Mouse (Mus musculus) stomach, embryonic 16.5 days (tissue): ENCODE measurements around the gene Tgm4. TPM values are rescaled to one million over a fixed set of nuclear protein-coding genes. Genes with fewer than 3 reads are reported as not detected.
A peak's percentile ranks its signal among the peaks of the same experiment; 100 is the strongest.

ENCODE experiments used
- ATAC-seq: fragments of 200-750 bp; cut with Nextera tagmentation; 2 replicates; pipeline ENCODE4 v1.8.0; 2017; ENCODE audit warnings: moderate number of reproducible peaks, moderate TSS enrichment; ENCODE audit not compliant: insufficient read depth, low FRiP score
- H3K27ac ChIP-seq: fragments of 300-500 bp; sonication (generic); 2 replicates; pipeline ENCODE4 v1.5.1; 2014; ENCODE audit warnings: low read length
- H3K27me3 ChIP-seq: fragments of 300-500 bp; sonication (generic); 2 replicates; pipeline ENCODE4 v1.6.1; 2014; ENCODE audit warnings: low read length, control low read depth, mixed read lengths; ENCODE audit not compliant: control insufficient read depth, insufficient read depth
- H3K36me3 ChIP-seq: fragments of 300-500 bp; sonication (generic); 2 replicates; pipeline ENCODE4 v1.6.1; 2014; ENCODE audit warnings: low read length; ENCODE audit not compliant: control insufficient read depth, insufficient read depth
- H3K4me1 ChIP-seq: fragments of 300-500 bp; sonication (generic); 2 replicates; pipeline ENCODE4 v1.6.1; 2014; ENCODE audit warnings: low read length, control low read depth, mixed read lengths; ENCODE audit not compliant: control insufficient read depth, insufficient read depth
- H3K4me2 ChIP-seq: fragments of 300-500 bp; sonication (generic); 2 replicates; pipeline ENCODE4 v1.6.1; 2014; ENCODE audit warnings: low read depth, low read length, mixed read lengths
- H3K4me3 ChIP-seq: fragments of 300-500 bp; sonication (generic); replicated peaks from 2 replicates; pipeline ENCODE4 v1.5.1; 2014; ENCODE audit warnings: mild to moderate bottlenecking, low read length
- H3K9ac ChIP-seq: fragments of 300-500 bp; sonication (generic); 2 replicates; pipeline ENCODE4 v1.6.1; 2014; ENCODE audit warnings: low read length
- H3K9me3 ChIP-seq: fragments of 300-500 bp; sonication (generic); replicated peaks from 2 replicates; pipeline ENCODE4 v1.6.1; 2016; ENCODE audit warnings: low read length, control low read depth; ENCODE audit not compliant: control insufficient read depth
- WGBS: fragments of 180-500 bp; shearing (Covaris S2); extraction: QIAGEN DNeasy Blood & Tissue Kit; methylation state at CpG from one replicate; pipeline ENCODE4 v1.1.7; 2014; 5-methylcytosine and 5-hydroxymethylcytosine counted together
- polyA plus RNA-seq: library from polyadenylated mRNA; unstranded; fragments of >200 nt; fragmentation: Nextera tagmentation; extraction: Ambion mirVana; gene quantifications from 2 replicates; pipeline ENCODE4 v1.2.1, GENCODE M21; 2015

Gene Tgm4
- 0.48 and 0.50 TPM in 2 replicates for polyA plus RNA-seq

- H3K4me2 ChIP-seq = no peak within 1 kb of the TSS
- H3K27me3 ChIP-seq = no peaks in the 10 kb centered on the region
- H3K27ac ChIP-seq = no peak within 1 kb of the TSS
- no peaks in the 10 kb centered on the region for H3K4me1 ChIP-seq
- H3K9ac ChIP-seq = no peak within 1 kb of the TSS
- ATAC-seq = no peak
- no peaks in the 10 kb centered on the region for H3K9me3 ChIP-seq
- no peaks in the 10 kb centered on the region for H3K36me3 ChIP-seq
- H3K4me3 ChIP-seq = no peak within 1 kb of the TSS
- 80% methylated on average over 4 of the region's 4 CpGs for WGBS
Measured at GRCm38 (mm10) chr9:123034426-123034825, at the start of gene Tgm4. Gene Tgm4 (plus strand): TSS chr9:123034726.

GRCm38 (mm10) chr9:122998406-122999192 is 35.9 kb upstream of the Tgm4 start:
- no peaks in the 10 kb centered on the region for H3K9me3 ChIP-seq
- H3K27me3 ChIP-seq = no peaks in the 10 kb centered on the region
- no peak overlapping the region for H3K4me2 ChIP-seq
- peaks cover 12% of the 10 kb centered on the region for H3K36me3 ChIP-seq
- ATAC-seq = no peak
- H3K27ac ChIP-seq = no peak overlapping the region
- H3K4me3 ChIP-seq = no peak overlapping the region
- H3K4me1 ChIP-seq = no peaks in the 10 kb centered on the region
- H3K9ac ChIP-seq = no peak overlapping the region
- WGBS = 91% methylated on average over 10 of the region's 10 CpGs

- no peak overlapping the region for H3K4me2 ChIP-seq
- H3K27me3 ChIP-seq = no peaks in the 10 kb centered on the region
- peaks cover 12% of the 10 kb centered on the region for H3K36me3 ChIP-seq
- 94% methylated on average over 4 of the region's 4 CpGs for WGBS
- H3K27ac ChIP-seq = no peak overlapping the region
- H3K9me3 ChIP-seq = no peaks in the 10 kb centered on the region
- H3K9ac ChIP-seq = no peak overlapping the region
- H3K4me3 ChIP-seq = no peak overlapping the region
- H3K4me1 ChIP-seq = no peaks in the 10 kb centered on the region
- no peak for ATAC-seq
Measured at GRCm38 (mm10) chr9:122999193-122999586, 35.3 kb upstream of the Tgm4 start.

GRCm38 (mm10) chr9:123004718-123005117 is 29.8 kb upstream of the Tgm4 start:
- Histone ChIP-seq H3K27me3 (no peaks in the 10 kb centered on the region), H3K4me2 (no peak overlapping the region), H3K9ac (no peak overlapping the region), H3K9me3 (no peaks in the 10 kb centered on the region), H3K4me3 (no peak overlapping the region), H3K36me3 (peaks cover 16% of the 10 kb centered on the region), H3K4me1 (no peaks in the 10 kb centered on the region), H3K27ac (no peak overlapping the region)
- no peak for ATAC-seq
- WGBS = 97% methylated on average over 2 of the region's 2 CpGs

GRCm38 (mm10) chr9:123006071-123006470 is 28.5 kb upstream of the Tgm4 start:
- H3K27me3 ChIP-seq = no peaks in the 10 kb centered on the region
- H3K27ac ChIP-seq = no peak overlapping the region
- H3K4me2 ChIP-seq = no peak overlapping the region
- peaks cover 16% of the 10 kb centered on the region for H3K36me3 ChIP-seq
- no peaks in the 10 kb centered on the region for H3K9me3 ChIP-seq
- H3K4me1 ChIP-seq = no peaks in the 10 kb centered on the region
- H3K9ac ChIP-seq = no peak overlapping the region
- ATAC-seq = no peak
- no peak overlapping the region for H3K4me3 ChIP-seq
- WGBS = 72% methylated on average over 6 of the region's 6 CpGs

- Histone ChIP-seq H3K27ac (peak within 1 kb of the TSS; percentile 93), H3K4me2 (peak within 1 kb of the TSS; percentile 65), H3K36me3 (no peaks in the 10 kb centered on the region), H3K27me3 (no peaks in the 10 kb centered on the region), H3K4me1 (0 out of 2 replicates have a peak, but pooled peaks cover 10% of the 10 kb centered on the region), H3K4me3 (peak within 1 kb of the TSS; percentile 81), H3K9me3 (no peaks in the 10 kb centered on the region), H3K9ac (peak within 1 kb of the TSS; percentile 89)
- under 1% methylated on average over 51 of the region's 69 CpGs for WGBS
- ATAC-seq = peak; percentile 99
Measured at GRCm38 (mm10) chr9:123020995-123021631, 13.4 kb upstream of the Tgm4 start, which contains the start of gene Tmem42. Gene Tmem42 (plus strand): TSS chr9:123021326.

- peak overlapping the region; percentile 89; the same call in 1 of the 2 replicates for H3K9ac ChIP-seq
- peak overlapping the region; percentile 65 for H3K4me2 ChIP-seq
- ATAC-seq = no peak
- no peak overlapping the region for H3K27ac ChIP-seq
- H3K4me1 ChIP-seq = 0 out of 2 replicates have a peak, but pooled peaks cover 10% of the 10 kb centered on the region
- H3K9me3 ChIP-seq = no peaks in the 10 kb centered on the region
- no peaks in the 10 kb centered on the region for H3K36me3 ChIP-seq
- WGBS = 32% methylated on average over 19 of the region's 24 CpGs
- no peaks in the 10 kb centered on the region for H3K27me3 ChIP-seq
- H3K4me3 ChIP-seq = peak overlapping the region; percentile 81
Measured at GRCm38 (mm10) chr9:123021636-123022379, 12.7 kb upstream of the Tgm4 start.

- H3K9me3 ChIP-seq = no peaks in the 10 kb centered on the region
- H3K4me1 ChIP-seq = 0 out of 2 replicates have a peak, but pooled peaks cover 9% of the 10 kb centered on the region
- no peak overlapping the region for H3K27ac ChIP-seq
- H3K4me3 ChIP-seq = no peak overlapping the region
- no peaks in the 10 kb centered on the region for H3K27me3 ChIP-seq
- no peaks in the 10 kb centered on the region for H3K36me3 ChIP-seq
- H3K9ac ChIP-seq = no peak overlapping the region
- ATAC-seq = no peak
- H3K4me2 ChIP-seq = no peak overlapping the region
- WGBS = 82% methylated on average over 2 of the region's 2 CpGs
Measured at GRCm38 (mm10) chr9:123024201-123024600, 10.3 kb upstream of the Tgm4 start.
